Mouse (Mus musculus): ENCODE data around the gene Zcchc14.
"Not testable (repeated sequence)": the region's sequence is repeated elsewhere in the genome, so short reads cannot be mapped to it uniquely, and the experiment has no call there.

Gene Zcchc14

GRCm38 (mm10) chr8:121652774-121653323, at the start of gene Zcchc14:
Gene Zcchc14, minus strand, starts transcription at chr8:121652901.
- DNase-seq (ENCODE audit: low spot score in 2 of 2) = peak; percentile 87 to 98

- no peak for DNase-seq (ENCODE audit: low spot score in 2 of 2)
Observed at GRCm38 (mm10) chr8:121699936-121700335, 47.2 kb upstream of the Zcchc14 start.

DNA sequence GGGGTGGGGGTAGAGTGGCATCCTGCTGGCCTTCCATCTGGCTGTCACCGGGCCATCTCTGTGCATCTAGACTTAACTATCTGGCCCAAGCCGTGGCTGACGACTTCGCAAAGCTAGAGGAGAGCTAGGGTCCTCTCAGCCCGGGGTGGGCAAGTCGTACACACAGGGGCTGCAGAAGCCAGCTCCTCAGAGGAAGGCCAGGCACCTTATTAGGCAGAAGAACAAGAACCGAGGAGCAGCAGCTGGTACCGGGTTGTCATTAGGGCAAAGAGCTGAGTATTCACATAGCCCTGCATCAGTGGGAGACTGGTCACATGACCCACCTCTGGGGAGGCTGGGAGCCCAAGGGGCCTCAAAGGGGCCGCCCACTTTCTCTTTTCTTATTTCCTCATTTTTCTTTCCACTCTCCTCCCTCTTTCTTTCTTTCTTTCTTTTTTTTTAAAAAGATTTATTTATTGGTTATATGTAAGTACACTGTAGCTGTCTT, 46.0 kb upstream of the Zcchc14 start:
- no peak for DNase-seq (ENCODE audit: low spot score in 2 of 2)

GRCm38 (mm10) chr8:121697735-121698614, 45.3 kb upstream of the Zcchc14 start:
- no peak for DNase-seq (ENCODE audit: low spot score in 2 of 2)

GRCm38 (mm10) chr8:121695585-121696184, 43.0 kb upstream of the Zcchc14 start:
- peak in 1 of 2 experiments; percentile 9 for DNase-seq (ENCODE audit: low spot score in 2 of 2)

- DNase-seq (ENCODE audit: low spot score in 2 of 2) = peak in 1 of 2 experiments; percentile 32
Observed at GRCm38 (mm10) chr8:121694453-121694852, 41.8 kb upstream of the Zcchc14 start.

GRCm38 (mm10) chr8:121688496-121688895, 35.8 kb upstream of the Zcchc14 start:
- no peak for DNase-seq (ENCODE audit: low spot score in 2 of 2)

DNA sequence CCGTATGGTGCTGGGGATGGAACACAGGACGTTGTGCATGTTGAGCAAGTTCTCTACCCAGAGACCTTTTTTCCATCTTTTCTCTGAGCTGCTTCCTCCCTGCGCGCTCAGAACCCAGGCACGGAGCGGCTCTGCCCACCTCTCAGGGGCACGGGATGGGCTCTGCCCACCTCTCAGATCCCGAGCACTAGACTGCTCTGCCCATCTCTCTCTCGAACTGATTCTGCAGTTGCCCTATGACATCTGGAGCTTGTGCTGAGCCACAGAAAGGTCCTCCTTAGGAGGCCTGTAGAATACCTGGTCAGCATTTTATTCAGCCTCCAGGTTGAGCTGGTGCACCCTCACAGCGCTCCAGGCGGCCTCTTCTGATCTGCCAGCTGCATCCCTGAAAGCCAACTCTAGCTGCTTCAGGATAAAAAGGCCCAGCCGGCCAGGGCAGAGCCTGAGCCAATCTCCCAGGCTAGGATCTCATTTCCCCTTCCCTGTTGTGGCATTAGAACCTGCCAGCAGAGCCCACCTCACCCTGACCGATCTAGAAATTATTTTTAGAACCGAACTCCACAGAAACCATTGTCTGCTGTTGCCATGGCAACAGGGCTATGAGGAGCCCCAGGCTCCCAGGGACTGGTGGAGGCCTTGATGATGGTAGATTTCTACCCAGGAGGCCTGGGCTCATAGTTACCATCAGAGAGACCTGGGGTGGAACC, 34.9 kb upstream of the Zcchc14 start:
- no peak for DNase-seq (ENCODE audit: low spot score in 2 of 2)

DNA sequence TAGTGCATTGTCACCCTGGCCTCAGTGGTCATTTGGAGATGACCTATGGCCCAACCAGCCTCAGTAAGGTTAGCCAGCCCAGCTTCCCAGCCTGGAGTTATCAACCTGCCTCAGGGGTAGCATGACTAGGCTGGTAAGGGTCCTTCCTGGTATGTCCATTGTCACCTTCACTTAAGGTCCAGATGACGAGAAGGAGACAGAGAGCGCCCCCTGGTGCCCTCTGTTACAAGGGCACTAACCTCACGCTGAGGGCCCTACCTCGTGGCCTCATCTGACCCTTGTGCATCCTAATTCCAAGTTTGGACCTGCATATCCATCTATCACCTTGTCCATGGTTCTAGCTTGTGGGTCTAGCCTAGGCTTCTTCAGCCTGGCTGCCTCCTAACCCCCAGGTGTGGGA, 32.7 kb upstream of the Zcchc14 start:
- peak in 1 of 2 experiments; percentile 65 for DNase-seq (ENCODE audit: low spot score in 2 of 2)

DNA sequence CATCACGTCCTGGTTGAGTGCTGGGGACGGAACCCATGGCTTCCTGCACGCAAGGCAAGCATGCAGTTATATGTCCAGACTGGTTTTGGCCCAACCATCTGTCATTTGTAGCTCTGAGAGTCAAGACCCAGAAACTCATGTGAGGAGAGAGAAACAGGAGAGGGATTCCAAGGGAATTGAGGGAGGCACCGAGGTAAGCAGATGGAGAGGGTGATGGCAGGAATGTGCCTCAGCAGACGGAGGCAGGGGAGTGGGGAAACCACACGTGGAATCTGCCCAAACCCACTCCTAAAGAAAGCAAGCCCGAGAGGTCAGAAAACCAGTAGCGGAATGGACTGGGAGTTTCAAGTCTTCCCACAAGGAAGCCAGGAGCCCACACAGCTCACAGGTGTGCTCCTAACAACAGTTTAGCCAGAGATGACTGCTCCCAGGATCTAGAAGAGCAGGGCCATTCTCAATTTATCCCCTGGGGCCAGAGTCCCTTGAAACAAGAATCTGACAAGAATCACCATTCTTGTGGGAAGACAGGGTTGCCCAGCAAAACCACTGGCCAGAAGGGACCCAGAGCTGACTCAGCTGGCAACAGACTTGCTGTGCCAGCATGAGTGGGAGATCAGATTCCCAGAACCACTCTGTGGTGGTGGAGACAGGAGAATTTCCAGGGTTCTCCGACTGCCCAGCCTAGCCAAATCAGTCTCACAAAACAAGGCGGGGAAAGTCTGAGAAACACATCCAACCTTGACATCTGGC, 30.6 kb upstream of the Zcchc14 start:
- no peak for DNase-seq (ENCODE audit: low spot score in 2 of 2)

DNA sequence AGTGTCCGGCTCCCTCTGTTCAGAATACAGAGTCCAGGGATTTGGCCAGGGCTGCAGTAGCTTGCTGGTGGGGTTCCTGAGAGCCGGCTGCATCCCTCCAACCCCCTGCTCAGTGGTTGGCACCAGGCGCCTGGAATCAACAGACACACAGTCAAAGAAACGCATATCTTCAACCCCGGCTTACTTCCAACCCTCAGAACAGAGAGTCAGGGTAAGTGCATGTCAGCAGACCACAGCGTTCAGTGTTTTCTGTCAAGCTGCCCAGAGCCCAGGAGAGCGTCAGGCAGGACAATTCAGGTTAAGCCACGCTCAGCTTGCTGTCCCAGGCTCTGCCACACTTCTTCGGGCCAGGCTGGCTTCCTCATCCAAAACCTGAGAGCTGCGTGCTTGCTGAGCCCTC, 28.8 kb upstream of the Zcchc14 start:
- no peak for DNase-seq (ENCODE audit: low spot score in 2 of 2)

DNA sequence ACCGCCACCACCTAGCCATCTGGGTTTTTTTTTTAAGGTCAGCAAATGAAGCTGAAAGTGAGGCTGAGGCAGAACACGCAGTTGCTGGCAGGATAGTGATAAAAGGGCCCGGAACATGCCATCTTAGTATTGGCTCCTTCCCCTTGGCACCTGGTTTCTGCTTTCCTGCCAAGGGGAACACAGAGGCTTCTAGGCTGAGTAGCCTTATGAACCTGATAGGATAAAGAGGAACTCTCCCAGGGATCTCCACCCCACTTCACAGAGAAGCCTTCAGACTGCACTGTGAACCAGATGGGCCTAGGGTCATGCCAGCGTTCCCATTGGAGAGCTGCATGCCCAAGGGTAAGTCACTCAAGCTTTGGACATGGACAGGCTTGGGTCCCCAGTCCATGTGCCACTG, 28.2 kb upstream of the Zcchc14 start:
- DNase-seq (ENCODE audit: low spot score in 2 of 2) = no peak

DNA sequence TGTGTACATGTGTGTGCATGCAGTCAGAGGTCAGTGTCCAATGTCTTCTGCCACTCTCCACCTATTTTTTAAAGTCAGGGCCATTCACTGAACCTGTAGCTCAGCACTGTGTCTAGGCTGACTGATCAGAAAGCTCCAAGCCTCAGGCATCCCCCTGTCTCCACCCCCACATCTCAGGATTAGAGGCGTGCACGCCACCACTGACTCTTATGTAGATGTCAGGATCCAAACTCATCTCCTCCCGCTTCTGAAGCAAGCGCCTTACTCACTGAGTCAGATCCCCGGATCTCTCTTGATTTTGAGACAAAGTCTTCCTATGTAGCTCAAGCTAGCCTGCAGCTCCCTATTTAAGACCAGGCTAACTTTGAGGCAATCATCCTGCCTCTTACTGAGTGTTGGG, 26.0 kb upstream of the Zcchc14 start:
- DNase-seq (ENCODE audit: low spot score in 2 of 2) = no peak

DNA sequence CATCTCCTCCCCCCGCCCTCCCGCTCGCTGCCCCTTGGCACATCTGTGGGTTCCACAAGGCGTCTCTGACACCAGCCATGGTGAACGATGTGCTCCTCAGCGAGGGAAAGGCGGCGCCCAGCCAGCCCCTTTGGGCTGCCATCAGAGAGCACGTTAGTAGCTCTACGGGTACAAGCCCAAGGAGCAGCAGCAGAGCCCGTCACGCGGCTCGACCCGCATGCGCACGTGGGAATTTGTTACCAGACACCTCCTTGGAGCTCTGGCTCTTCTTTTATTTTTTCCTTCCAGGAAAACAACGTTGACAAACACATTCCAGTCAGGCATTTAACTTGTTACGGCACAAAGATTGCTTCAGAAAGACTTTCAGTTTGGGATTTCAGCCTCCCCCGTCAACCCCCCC, 23.0 kb upstream of the Zcchc14 start:
- DNase-seq (ENCODE audit: low spot score in 2 of 2) = peak in 1 of 2 experiments; percentile 40

DNA sequence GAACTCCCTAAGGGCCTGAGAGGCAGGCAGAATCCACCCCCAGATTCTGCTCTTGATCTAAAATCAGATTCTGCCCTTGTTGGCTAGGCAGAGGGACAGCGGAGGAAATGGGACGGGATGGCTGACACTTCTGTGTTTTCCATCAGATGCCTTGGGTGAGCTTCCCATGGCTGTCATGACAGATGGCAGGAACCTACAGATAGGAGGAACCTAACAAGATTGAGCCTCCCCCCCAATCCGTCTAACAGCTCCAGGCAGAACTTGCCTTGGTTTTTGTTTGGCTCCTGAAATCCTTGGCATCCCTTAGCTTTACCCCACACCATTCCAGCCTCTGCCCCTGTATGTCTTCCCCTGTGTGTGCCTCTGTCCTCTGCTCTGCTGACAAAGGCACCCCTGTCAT, 22.5 kb upstream of the Zcchc14 start:
- DNase-seq (ENCODE audit: low spot score in 2 of 2) = no peak

GRCm38 (mm10) chr8:121674524-121674923, 21.8 kb upstream of the Zcchc14 start:
- no peak for DNase-seq (ENCODE audit: low spot score in 2 of 2)

GRCm38 (mm10) chr8:121673917-121674316, 21.2 kb upstream of the Zcchc14 start:
- DNase-seq (ENCODE audit: low spot score in 2 of 2) = no peak

- no peak for DNase-seq (ENCODE audit: low spot score in 2 of 2)
Observed at GRCm38 (mm10) chr8:121673153-121673552, 20.5 kb upstream of the Zcchc14 start.

GRCm38 (mm10) chr8:121669208-121669607, 16.5 kb upstream of the Zcchc14 start:
- DNase-seq (ENCODE audit: low spot score in 2 of 2) = no peak

- DNase-seq (ENCODE audit: low spot score in 2 of 2) = no peak
Observed at GRCm38 (mm10) chr8:121668553-121668952, 15.9 kb upstream of the Zcchc14 start.

DNA sequence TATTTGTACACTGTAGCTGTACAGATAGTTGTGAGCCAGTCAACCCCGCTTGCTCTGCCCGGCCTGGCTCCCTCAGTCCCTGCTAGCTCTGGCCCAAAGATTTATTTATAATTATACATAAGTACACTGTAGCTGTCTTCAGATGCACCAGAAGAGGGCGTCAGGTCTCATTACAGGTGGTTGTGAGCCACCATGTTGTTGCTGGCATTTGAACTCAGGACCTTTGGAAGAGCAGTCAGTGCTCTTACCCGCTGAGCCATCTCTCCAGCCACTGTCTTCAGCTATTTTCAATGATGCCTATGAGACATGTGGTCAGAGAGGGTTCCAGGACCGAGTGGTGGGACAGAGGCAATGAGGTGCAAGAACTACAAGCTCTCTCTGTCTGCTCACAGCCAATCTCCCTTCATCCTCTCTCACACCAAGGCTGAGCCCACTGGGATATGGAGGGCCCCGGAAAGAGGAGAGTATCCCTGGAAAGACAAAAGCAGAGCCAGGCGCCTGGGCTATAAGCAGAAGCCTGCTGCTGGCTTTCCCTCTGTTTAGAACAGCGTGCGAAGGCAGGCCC, 15.3 kb upstream of the Zcchc14 start:
- DNase-seq (ENCODE audit: low spot score in 2 of 2) = not testable (repeated sequence)

All from urinary bladder, adult 18-20 months (tissue).